Mouse (Mus musculus) v-Abl transformed pro-B cells (cell line): ENCODE results near the gene Pdcd2.

ENCODE experiments used
- in situ Hi-C, 2 experiments: fragments of 400-800 bp; cut with MboI; formaldehyde crosslinking; loops; one replicate each; pipeline ENCODE4 v1.15.1; 2025; ENCODE audit not compliant: unreplicated experiment in 2 of 2

Gene Pdcd2

GRCm38 (mm10) chr17:15526986-15527810 lies at the start of gene Pdcd2:
Pdcd2 (minus strand) TSS chr17:15527301.
- in situ Hi-C loops = loop anchor here (10.0 to 25.0 kb wide), 3 partner anchors 188 to 1335 kb away; no protein-coding TSS in a partner anchor

- in situ Hi-C loops = loop anchor here in 1 of 2 experiments (25.0 kb wide), 1 partner anchor 1362 kb away; no protein-coding TSS in a partner anchor
These were observed 48.0 kb upstream of the Pdcd2 start for GRCm38 (mm10) chr17:15575056-15575455.

GRCm38 (mm10) chr17:15566908-15567307 lies 39.8 kb upstream of the Pdcd2 start:
- in situ Hi-C loops = loop anchor here (10.0 to 25.0 kb wide), 5 partner anchors 72 to 1670 kb away; partner anchors contain the start of genes Chd1 (in 1 of the 2), Psmb1 (in 1 of the 2) and Tbp (in 1 of the 2)

GRCm38 (mm10) chr17:15564928-15565300 lies 37.8 kb upstream of the Pdcd2 start:
- in situ Hi-C loops = loop anchor here (10.0 to 25.0 kb wide), 5 partner anchors 70 to 1672 kb away; partner anchors contain the start of genes Chd1 (in 1 of the 2), Psmb1 (in 1 of the 2) and Tbp (in 1 of the 2)

DNA sequence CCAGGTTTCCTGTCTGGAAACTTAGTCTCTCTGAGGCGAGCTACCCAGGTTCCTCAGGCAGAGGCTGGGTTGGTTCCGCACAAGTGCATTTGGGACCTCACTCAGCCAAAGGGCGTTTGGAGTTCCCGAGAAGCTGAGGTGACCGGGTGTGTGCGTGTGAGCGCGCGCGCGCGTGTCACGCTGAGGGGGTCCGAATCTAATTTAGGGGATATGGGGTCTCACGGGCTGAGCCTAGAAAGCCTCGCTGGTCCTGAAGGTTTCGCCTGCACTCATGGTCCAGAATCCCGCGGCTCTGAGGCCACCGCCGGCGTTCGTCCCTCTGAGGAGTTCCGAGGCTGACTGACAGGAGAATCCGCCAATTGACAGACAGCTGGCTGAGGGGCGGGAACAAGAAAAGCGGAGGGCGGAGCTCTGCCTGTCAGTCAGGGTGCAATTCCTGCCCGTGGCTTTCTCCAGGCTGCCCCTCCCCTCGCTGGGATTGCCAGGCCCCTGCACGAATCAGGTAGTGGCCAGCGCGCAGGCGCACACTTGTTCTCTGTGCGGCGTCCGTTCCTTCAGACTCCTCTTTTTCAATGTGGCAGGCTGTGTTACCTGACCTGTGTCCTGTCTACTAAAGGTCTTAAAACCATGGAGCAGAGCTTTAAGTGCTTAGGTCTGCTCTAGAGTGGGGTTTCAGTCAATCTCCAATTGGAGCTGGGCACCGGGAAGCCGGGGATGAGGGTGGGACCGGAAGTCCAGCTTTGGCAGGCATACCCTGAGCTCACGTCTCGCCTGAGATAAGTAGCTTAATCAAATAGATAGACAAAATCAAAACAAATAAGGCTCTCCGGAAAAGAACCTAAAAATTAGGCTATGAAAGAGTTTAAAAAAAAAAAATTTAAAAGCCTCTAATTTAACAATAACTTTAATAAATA lies 37.2 kb upstream of the Pdcd2 start, which contains the start of gene Prdm9:
Gene Prdm9, minus strand, starts transcription at position 341 of the 914 bp plus-strand sequence.
- in situ Hi-C loops = loop anchor here (10.0 to 25.0 kb wide), 5 partner anchors 69 to 1673 kb away; partner anchors contain the start of genes Chd1 (in 1 of the 2), Psmb1 (in 1 of the 2) and Tbp (in 1 of the 2)

DNA sequence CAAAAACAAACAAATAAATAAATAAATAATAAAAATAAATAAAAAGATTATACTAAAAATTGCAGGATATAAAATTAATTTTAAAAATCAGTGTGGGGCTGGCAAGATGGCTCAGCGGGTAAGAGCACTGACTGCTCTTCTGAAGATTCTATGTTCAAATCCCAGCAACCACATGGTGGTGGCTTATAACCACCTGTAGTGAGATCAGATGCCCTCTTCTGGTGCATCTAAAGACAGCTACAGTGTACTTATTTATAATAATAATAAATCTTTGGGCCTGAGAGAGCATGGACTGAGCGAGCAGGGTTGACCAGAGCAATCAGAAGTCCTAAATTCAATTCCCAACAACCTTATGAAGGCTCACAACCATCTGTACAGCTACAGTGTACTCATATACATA lies 32.8 kb upstream of the Pdcd2 start:
- in situ Hi-C loops = loop anchor here (5.0 to 25.0 kb wide), 6 partner anchors 38 to 1677 kb away; partner anchors contain the start of genes Chd1 (in 1 of the 2), Psmb1 (in 1 of the 2) and Tbp (in 1 of the 2)

DNA sequence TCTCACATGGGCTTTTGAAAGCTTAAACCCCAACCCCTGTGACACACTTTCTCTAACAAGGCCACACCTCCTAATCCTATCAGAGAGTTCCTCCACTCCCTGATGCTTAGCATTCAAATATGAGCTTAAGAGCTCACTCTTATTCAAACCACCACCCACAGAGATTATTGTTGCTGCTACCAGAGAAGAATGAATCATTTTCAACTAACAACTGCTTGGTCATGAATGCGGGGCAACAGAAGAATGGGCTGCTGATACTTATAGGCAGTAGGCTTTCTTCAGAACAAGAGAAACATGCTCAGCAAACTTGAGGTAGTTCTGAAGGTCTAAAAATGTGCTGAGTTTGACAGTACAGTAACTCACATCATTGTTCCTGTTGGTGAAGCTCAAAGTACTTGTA lies 22.6 kb upstream of the Pdcd2 start:
- in situ Hi-C loops = loop anchor here (25.0 kb wide), 3 partner anchors 487 to 1688 kb away; no protein-coding TSS in a partner anchor

- in situ Hi-C loops = loop anchor here in 1 of 2 experiments (25.0 kb wide), 1 partner anchor 1316 kb away; no protein-coding TSS in a partner anchor
These were observed 19.3 kb upstream of the Pdcd2 start for GRCm38 (mm10) chr17:15546440-15546839.

DNA sequence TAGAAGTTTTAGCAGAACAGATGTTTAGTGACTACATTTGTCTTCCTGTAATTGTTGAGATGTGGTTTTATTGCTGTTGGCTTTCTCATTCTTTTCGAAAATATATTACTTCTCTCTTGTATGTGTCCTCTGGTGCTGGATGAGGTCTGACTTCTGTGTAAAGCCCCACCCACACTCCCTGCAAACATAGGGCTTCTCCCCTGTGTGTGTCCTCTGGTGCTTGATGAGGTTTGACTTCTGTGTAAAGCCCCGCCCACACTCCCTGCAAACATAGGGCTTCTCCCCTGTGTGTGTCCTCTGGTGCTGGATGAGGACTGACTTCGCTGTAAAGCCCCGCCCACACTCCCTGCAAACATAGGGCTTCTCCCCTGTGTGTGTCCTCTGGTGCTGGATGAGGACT lies 16.8 kb upstream of the Pdcd2 start:
- in situ Hi-C loops = loop anchor here in 1 of 2 experiments (25.0 kb wide), 1 partner anchor 1318 kb away; no protein-coding TSS in a partner anchor

- in situ Hi-C loops = loop anchor here in 1 of 2 experiments (25.0 kb wide), 1 partner anchor 1322 kb away; no protein-coding TSS in a partner anchor
These were observed 13.2 kb upstream of the Pdcd2 start for GRCm38 (mm10) chr17:15540309-15540708.

DNA sequence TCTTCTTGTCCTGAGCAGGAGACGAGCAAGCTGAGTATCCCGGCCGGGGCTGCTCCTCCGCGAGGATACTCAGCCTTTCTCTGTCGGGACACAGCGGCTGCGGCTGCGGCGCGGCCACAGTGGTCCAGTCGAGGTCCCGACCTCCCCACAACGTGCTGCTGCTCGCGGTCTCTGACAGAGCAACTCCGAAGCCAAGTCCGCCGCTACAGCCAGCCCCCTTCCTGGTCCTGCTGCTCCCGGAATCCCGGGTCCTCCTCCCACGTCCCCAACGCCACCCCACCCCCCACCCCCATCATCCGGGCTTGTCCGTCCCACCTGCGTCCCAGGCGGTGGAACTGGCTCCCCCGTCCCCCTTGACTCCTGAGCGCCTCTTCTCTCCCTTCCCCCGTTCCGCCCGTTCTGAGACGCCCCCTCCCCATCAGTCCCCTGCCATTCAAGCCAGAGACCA lies 9.4 kb upstream of the Pdcd2 start:
- in situ Hi-C loops = loop anchor here in 1 of 2 experiments (25.0 kb wide), 1 partner anchor 1326 kb away; no protein-coding TSS in a partner anchor

- in situ Hi-C loops = loop anchor here in 1 of 2 experiments (25.0 kb wide), 1 partner anchor 1326 kb away; no protein-coding TSS in a partner anchor
These were observed 8.8 kb upstream of the Pdcd2 start for GRCm38 (mm10) chr17:15535943-15536342.

- in situ Hi-C loops = loop anchor here in 1 of 2 experiments (25.0 kb wide), 1 partner anchor 1327 kb away; no protein-coding TSS in a partner anchor
These were observed 8.2 kb upstream of the Pdcd2 start for GRCm38 (mm10) chr17:15535162-15535800.

DNA sequence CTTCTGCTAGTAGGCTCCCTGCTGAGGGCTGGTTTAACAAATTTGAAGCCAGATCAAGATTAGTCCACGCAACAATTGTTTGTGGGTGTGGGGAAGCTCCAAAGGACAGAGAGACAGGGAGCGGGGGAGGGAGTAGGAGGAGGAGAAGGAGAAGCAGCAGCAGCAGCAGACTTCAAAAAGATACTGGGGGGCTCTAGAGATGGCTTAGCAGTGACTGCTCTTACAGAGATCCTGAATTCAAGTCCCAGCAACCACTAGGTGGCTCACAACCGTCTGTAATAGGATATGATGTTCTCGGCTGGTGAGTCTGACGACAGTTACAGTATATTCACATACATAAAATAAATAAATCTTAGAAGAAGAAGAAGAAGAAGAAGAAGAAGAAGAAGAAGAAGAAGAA lies 3.0 kb upstream of the Pdcd2 start:
- in situ Hi-C loops = loop anchor here (5.0 to 25.0 kb wide), 2 partner anchors 247 to 1332 kb away; no protein-coding TSS in a partner anchor

GRCm38 (mm10) chr17:15528887-15529286 lies 1.8 kb upstream of the Pdcd2 start:
- in situ Hi-C loops = loop anchor here (10.0 to 25.0 kb wide), 3 partner anchors 186 to 1333 kb away; no protein-coding TSS in a partner anchor

DNA sequence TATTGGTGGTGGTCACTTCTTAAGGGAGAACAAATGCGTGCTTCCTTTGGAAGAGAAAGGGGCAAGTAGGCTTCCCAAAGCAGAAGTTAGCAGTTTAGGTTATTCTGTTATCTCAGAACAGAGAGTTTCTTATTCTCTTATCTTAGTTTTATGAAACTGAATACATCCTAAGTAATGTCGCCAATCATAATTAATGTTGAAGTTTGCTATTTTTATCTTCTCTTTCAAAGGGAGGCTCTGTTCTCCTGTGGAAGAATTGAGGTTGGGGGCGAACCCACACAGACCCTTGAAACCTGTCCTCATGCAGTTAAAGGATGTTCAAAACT lies 673 bp upstream of the Pdcd2 start:
- in situ Hi-C loops = loop anchor here (10.0 to 25.0 kb wide), 3 partner anchors 187 to 1335 kb away; no protein-coding TSS in a partner anchor

- in situ Hi-C loops = loop anchor here (10.0 to 25.0 kb wide), 3 partner anchors 188 to 1336 kb away; no protein-coding TSS in a partner anchor
These were observed 797 bp downstream of the Pdcd2 start for GRCm38 (mm10) chr17:15526304-15526703.

DNA sequence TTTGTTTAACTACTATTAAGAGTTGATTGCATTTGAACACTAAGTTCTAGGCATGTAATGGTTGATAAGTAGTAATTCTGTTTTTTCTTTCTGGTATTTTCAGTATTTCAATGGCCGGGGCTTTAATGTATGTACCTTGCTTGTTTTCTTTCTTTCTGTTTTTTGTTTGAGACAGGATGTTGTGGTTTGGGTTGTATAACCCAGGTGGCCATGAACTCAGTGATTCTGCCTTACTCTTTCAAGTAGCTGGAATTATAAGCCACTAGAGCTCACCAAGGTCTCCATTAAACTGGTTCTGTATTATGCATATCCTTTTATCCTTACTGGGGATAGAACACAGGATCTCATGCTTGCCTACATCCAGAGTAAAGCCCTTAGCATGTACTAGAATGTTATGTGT lies 8.3 kb downstream of the Pdcd2 start:
- in situ Hi-C loops = no loop called here

- in situ Hi-C loops = no loop called here
These were observed 8.9 kb downstream of the Pdcd2 start for GRCm38 (mm10) chr17:15518186-15518585.
